Mouse (Mus musculus): ENCODE data around the gene Cpsf3.

- no peak for TF ChIP-seq CTCF (conservative IDR thresholded peaks at IDR 0.05; ENCODE audit: low read length)
- no peak for TF ChIP-seq POU5F1 (IDR thresholded peaks at IDR 0.05; ENCODE audit: borderline replicate concordance, low read length)
Measured at GRCm38 (mm10) chr12:21321170-21321569, 36.0 kb downstream of the Cpsf3 start.
